Mouse (Mus musculus): ENCODE measurements around the gene Arhgap8. TPM values are rescaled to one million over a fixed set of nuclear protein-coding genes. Genes with fewer than 3 reads are reported as not detected.
A peak's percentile ranks its signal among the peaks of the same experiment; 100 is the strongest.

The Arhgap8 gene
- polyA plus RNA-seq, 1 experiment from 2014 or later = 3.2 TPM

GRCm38 (mm10) chr15:84684520-84684919, 35.3 kb upstream of the Arhgap8 start:
- WGBS = 85% methylated on average over 5 of the region's 5 CpGs
- peaks cover 12% of the 10 kb centered on the region for H3K36me3 ChIP-seq (ENCODE audit: control insufficient read depth, insufficient read depth, low read length)
- H3K27me3 ChIP-seq (ENCODE audit: control insufficient read depth, insufficient read depth, low read length) = no peaks in the 10 kb centered on the region
- no peak overlapping the region for H3K9ac ChIP-seq (ENCODE audit: low read length)
- no peaks in the 10 kb centered on the region for H3K9me3 ChIP-seq (ENCODE audit: control insufficient read depth, low read length)
- H3K4me1 ChIP-seq (ENCODE audit: control insufficient read depth in 2 of 2, insufficient read depth in 2 of 2, low read length in 2 of 2) = peaks cover 17 to 31% of the 10 kb centered on the region in 2 experiments
- no peak for ATAC-seq (ENCODE audit: insufficient number of reproducible peaks, insufficient read depth, low FRiP score, low read depth)
- H3K4me2 ChIP-seq (ENCODE audit: low read length) = no peak overlapping the region
- no peak overlapping the region for H3K27ac ChIP-seq (replicated peaks in 1 of 2; ENCODE audit: control insufficient read depth in 1 of 2, insufficient read depth in 1 of 2, low read depth in 2 of 2, low read length in 2 of 2)
- no peak overlapping the region for H3K4me3 ChIP-seq (ENCODE audit: control insufficient read depth in 1 of 2, insufficient read depth in 1 of 2, low read depth in 1 of 2, low read length in 2 of 2)

DNA sequence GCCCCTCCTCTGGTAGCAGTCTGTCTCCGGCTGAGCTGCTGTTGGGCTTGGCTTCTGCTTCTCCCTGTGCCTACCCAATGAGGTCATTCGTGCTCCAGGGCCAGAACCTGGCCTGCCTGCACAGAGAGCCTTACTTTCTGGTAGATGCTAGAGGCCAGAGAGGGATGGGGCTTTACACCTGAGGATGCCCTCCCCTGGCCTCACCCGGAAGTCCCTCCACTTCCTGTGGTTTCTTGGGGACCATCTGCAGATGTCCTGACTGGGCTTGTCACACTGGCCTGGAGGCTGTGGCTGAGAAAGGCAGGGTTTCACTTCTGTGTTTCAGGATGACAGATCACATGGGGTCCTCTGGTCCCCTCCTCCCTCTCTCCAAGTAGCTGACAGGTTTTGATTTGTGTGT, 34.4 kb upstream of the Arhgap8 start:
- no peak overlapping the region for H3K4me2 ChIP-seq (ENCODE audit: low read length)
- ATAC-seq (ENCODE audit: insufficient number of reproducible peaks, insufficient read depth, low FRiP score, low read depth) = no peak
- H3K4me1 ChIP-seq (ENCODE audit: control insufficient read depth in 2 of 2, insufficient read depth in 2 of 2, low read length in 2 of 2) = peaks cover 16 to 30% of the 10 kb centered on the region in 2 experiments
- no peak overlapping the region for H3K4me3 ChIP-seq (ENCODE audit: control insufficient read depth in 1 of 2, insufficient read depth in 1 of 2, low read depth in 1 of 2, low read length in 2 of 2)
- no peaks in the 10 kb centered on the region for H3K27me3 ChIP-seq (ENCODE audit: control insufficient read depth, insufficient read depth, low read length)
- WGBS = 40% methylated on average over 3 of the region's 3 CpGs
- no peaks in the 10 kb centered on the region for H3K9me3 ChIP-seq (ENCODE audit: control insufficient read depth, low read length)
- H3K9ac ChIP-seq (ENCODE audit: low read length) = no peak overlapping the region
- H3K27ac ChIP-seq (replicated peaks in 1 of 2; ENCODE audit: control insufficient read depth in 1 of 2, insufficient read depth in 1 of 2, low read depth in 2 of 2, low read length in 2 of 2) = no peak overlapping the region
- H3K36me3 ChIP-seq (ENCODE audit: control insufficient read depth, insufficient read depth, low read length) = peaks cover 21% of the 10 kb centered on the region

DNA sequence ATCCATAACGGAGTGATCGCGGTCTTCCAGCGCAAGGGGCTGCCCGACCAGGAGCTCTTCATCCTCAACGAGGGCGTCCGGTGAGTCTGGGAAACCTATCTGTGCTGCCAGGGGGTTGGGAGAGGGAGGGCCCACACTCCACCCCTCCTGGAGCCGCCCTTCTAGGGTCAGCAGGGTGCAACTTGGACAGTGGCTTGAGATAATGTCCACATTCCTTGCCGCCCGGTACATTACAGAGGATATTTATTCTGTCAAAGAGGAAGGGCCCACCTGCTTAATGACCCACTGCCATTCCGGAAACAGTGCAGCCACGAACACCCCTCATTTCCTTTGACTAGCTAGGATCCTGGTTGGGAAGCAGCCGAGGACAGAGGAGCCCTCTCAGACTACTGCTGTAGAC, 31.9 kb upstream of the Arhgap8 start:
- 57% methylated on average over 14 of the region's 14 CpGs for WGBS
- Histone ChIP-seq H3K27me3 (ENCODE audit: control insufficient read depth, insufficient read depth, low read length) (no peaks in the 10 kb centered on the region), H3K4me1 (ENCODE audit: control insufficient read depth in 2 of 2, insufficient read depth in 2 of 2, low read length in 2 of 2) (peaks cover 8 to 18% of the 10 kb centered on the region in 2 experiments; a peak in 3 of 4 replicates), H3K27ac (replicated peaks in 1 of 2; ENCODE audit: control insufficient read depth in 1 of 2, insufficient read depth in 1 of 2, low read depth in 2 of 2, low read length in 2 of 2) (0 out of 4 replicates have a peak overlapping the region, but pooled peaks of 1 of the 2 experiments have one; percentile 47), H3K9ac (ENCODE audit: low read length) (no peak overlapping the region), H3K4me3 (ENCODE audit: control insufficient read depth in 1 of 2, insufficient read depth in 1 of 2, low read depth in 1 of 2, low read length in 2 of 2) (no peak overlapping the region), H3K9me3 (ENCODE audit: control insufficient read depth, low read length) (no peaks in the 10 kb centered on the region), H3K4me2 (ENCODE audit: low read length) (no peak overlapping the region), H3K36me3 (ENCODE audit: control insufficient read depth, insufficient read depth, low read length) (peaks cover 37% of the 10 kb centered on the region)
- ATAC-seq (ENCODE audit: insufficient number of reproducible peaks, insufficient read depth, low FRiP score, low read depth) = peak; percentile 18

GRCm38 (mm10) chr15:84689356-84689755, 30.5 kb upstream of the Arhgap8 start:
- Histone ChIP-seq H3K36me3 (ENCODE audit: control insufficient read depth, insufficient read depth, low read length) (peaks cover 49% of the 10 kb centered on the region), H3K4me1 (ENCODE audit: control insufficient read depth in 2 of 2, insufficient read depth in 2 of 2, low read length in 2 of 2) (peaks cover 5 to 11% of the 10 kb centered on the region in 2 experiments; a peak in 3 of 4 replicates), H3K4me2 (ENCODE audit: low read length) (no peak overlapping the region), H3K4me3 (ENCODE audit: control insufficient read depth in 1 of 2, insufficient read depth in 1 of 2, low read depth in 1 of 2, low read length in 2 of 2) (no peak overlapping the region), H3K9me3 (ENCODE audit: control insufficient read depth, low read length) (no peaks in the 10 kb centered on the region), H3K27ac (replicated peaks in 1 of 2; ENCODE audit: control insufficient read depth in 1 of 2, insufficient read depth in 1 of 2, low read depth in 2 of 2, low read length in 2 of 2) (no peak overlapping the region), H3K9ac (ENCODE audit: low read length) (no peak overlapping the region), H3K27me3 (ENCODE audit: control insufficient read depth, insufficient read depth, low read length) (no peaks in the 10 kb centered on the region)
- ATAC-seq (ENCODE audit: insufficient number of reproducible peaks, insufficient read depth, low FRiP score, low read depth) = no peak
- 84% methylated on average over 6 of the region's 6 CpGs for WGBS

GRCm38 (mm10) chr15:84691513-84691912, 28.3 kb upstream of the Arhgap8 start:
- Histone ChIP-seq H3K4me2 (ENCODE audit: low read length) (no peak overlapping the region), H3K4me1 (ENCODE audit: control insufficient read depth in 2 of 2, insufficient read depth in 2 of 2, low read length in 2 of 2) (peaks cover 11 to 12% of the 10 kb centered on the region in 2 experiments), H3K9ac (ENCODE audit: low read length) (no peak overlapping the region), H3K27me3 (ENCODE audit: control insufficient read depth, insufficient read depth, low read length) (no peaks in the 10 kb centered on the region), H3K4me3 (ENCODE audit: control insufficient read depth in 1 of 2, insufficient read depth in 1 of 2, low read depth in 1 of 2, low read length in 2 of 2) (no peak overlapping the region), H3K27ac (replicated peaks in 1 of 2; ENCODE audit: control insufficient read depth in 1 of 2, insufficient read depth in 1 of 2, low read depth in 2 of 2, low read length in 2 of 2) (no peak overlapping the region), H3K9me3 (ENCODE audit: control insufficient read depth, low read length) (no peaks in the 10 kb centered on the region), H3K36me3 (ENCODE audit: control insufficient read depth, insufficient read depth, low read length) (peaks cover 54% of the 10 kb centered on the region)
- WGBS = 93% methylated on average over 6 of the region's 6 CpGs
- no peak for ATAC-seq (ENCODE audit: insufficient number of reproducible peaks, insufficient read depth, low FRiP score, low read depth)

DNA sequence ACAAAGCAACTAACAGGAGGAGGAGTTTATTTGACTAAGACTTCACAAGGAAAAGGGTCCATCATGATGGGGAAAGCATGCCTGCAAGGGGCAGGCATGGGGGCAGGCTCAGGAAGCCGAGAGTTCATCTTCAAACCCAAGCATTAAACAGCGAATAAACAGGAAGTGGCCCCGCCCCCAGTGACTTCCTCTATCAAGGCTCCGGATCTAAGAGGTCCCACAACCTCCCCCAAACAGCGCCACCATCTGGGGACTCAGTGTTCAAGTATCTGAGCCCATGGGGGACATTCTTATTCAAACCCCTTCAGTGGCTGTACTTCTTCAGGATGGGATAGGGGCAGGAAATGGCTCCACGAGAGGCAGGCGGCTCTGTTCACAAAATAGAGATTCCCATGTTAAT, 27.2 kb upstream of the Arhgap8 start:
- Histone ChIP-seq H3K36me3 (ENCODE audit: control insufficient read depth, insufficient read depth, low read length) (peaks cover 60% of the 10 kb centered on the region), H3K27ac (replicated peaks in 1 of 2; ENCODE audit: control insufficient read depth in 1 of 2, insufficient read depth in 1 of 2, low read depth in 2 of 2, low read length in 2 of 2) (no peak overlapping the region), H3K27me3 (ENCODE audit: control insufficient read depth, insufficient read depth, low read length) (no peaks in the 10 kb centered on the region), H3K4me3 (ENCODE audit: control insufficient read depth in 1 of 2, insufficient read depth in 1 of 2, low read depth in 1 of 2, low read length in 2 of 2) (no peak overlapping the region), H3K4me2 (ENCODE audit: low read length) (no peak overlapping the region), H3K4me1 (ENCODE audit: control insufficient read depth in 2 of 2, insufficient read depth in 2 of 2, low read length in 2 of 2) (peaks cover 14 to 15% of the 10 kb centered on the region in 2 experiments), H3K9me3 (ENCODE audit: control insufficient read depth, low read length) (no peaks in the 10 kb centered on the region), H3K9ac (ENCODE audit: low read length) (no peak overlapping the region)
- 79% methylated on average over 7 of the region's 7 CpGs for WGBS
- no peak for ATAC-seq (ENCODE audit: insufficient number of reproducible peaks, insufficient read depth, low FRiP score, low read depth)

- ATAC-seq (ENCODE audit: insufficient number of reproducible peaks, insufficient read depth, low FRiP score, low read depth) = no peak
- H3K4me1 ChIP-seq (ENCODE audit: control insufficient read depth in 2 of 2, insufficient read depth in 2 of 2, low read length in 2 of 2) = peaks cover 14 to 15% of the 10 kb centered on the region in 2 experiments
- no peak overlapping the region for H3K4me2 ChIP-seq (ENCODE audit: low read length)
- H3K36me3 ChIP-seq (ENCODE audit: control insufficient read depth, insufficient read depth, low read length) = peaks cover 34% of the 10 kb centered on the region
- peak overlapping the region; percentile 34; the same call in 1 of the 2 replicates for H3K9ac ChIP-seq (ENCODE audit: low read length)
- 65% methylated on average over 4 of the region's 4 CpGs for WGBS
- H3K4me3 ChIP-seq (ENCODE audit: control insufficient read depth in 1 of 2, insufficient read depth in 1 of 2, low read depth in 1 of 2, low read length in 2 of 2) = no peak overlapping the region
- no peaks in the 10 kb centered on the region for H3K27me3 ChIP-seq (ENCODE audit: control insufficient read depth, insufficient read depth, low read length)
- H3K9me3 ChIP-seq (ENCODE audit: control insufficient read depth, low read length) = no peaks in the 10 kb centered on the region
- H3K27ac ChIP-seq (replicated peaks in 1 of 2; ENCODE audit: control insufficient read depth in 1 of 2, insufficient read depth in 1 of 2, low read depth in 2 of 2, low read length in 2 of 2) = no peak overlapping the region
Observed at GRCm38 (mm10) chr15:84696021-84696420, 23.8 kb upstream of the Arhgap8 start.

DNA sequence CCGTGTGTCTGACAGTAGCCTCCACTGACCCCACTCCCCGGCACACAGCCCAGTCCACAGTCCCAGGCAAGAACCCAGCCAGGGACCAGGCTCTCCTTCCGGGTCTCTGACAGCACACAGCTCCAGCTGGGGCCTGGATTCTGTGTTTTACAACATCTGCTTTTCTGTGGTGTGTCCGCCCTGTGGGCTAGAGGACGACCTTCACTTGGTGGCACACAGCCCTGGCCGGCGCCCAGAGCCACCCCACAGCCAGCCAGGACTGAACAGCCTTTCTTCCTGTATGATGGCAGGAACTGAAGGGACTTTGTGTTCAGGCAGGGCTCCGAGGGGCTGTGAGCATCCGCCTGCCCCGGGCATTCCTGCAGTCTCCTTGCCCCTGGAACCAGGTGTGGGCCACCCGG, 22.2 kb upstream of the Arhgap8 start:
- H3K4me1 ChIP-seq (ENCODE audit: control insufficient read depth in 2 of 2, insufficient read depth in 2 of 2, low read length in 2 of 2) = peaks cover 14 to 18% of the 10 kb centered on the region in 2 experiments
- ATAC-seq (ENCODE audit: insufficient number of reproducible peaks, insufficient read depth, low FRiP score, low read depth) = no peak
- 67% methylated on average over 11 of the region's 11 CpGs for WGBS
- H3K9me3 ChIP-seq (ENCODE audit: control insufficient read depth, low read length) = no peaks in the 10 kb centered on the region
- peak overlapping the region; percentile 8; the same call in 1 of the 2 replicates for H3K9ac ChIP-seq (ENCODE audit: low read length)
- H3K36me3 ChIP-seq (ENCODE audit: control insufficient read depth, insufficient read depth, low read length) = peaks cover 34% of the 10 kb centered on the region
- no peak overlapping the region for H3K4me3 ChIP-seq (ENCODE audit: control insufficient read depth in 1 of 2, insufficient read depth in 1 of 2, low read depth in 1 of 2, low read length in 2 of 2)
- H3K4me2 ChIP-seq (ENCODE audit: low read length) = no peak overlapping the region
- H3K27ac ChIP-seq (replicated peaks in 1 of 2; ENCODE audit: control insufficient read depth in 1 of 2, insufficient read depth in 1 of 2, low read depth in 2 of 2, low read length in 2 of 2) = 0 out of 4 replicates have a peak overlapping the region, but pooled peaks of 1 of the 2 experiments have one; percentile 6
- H3K27me3 ChIP-seq (ENCODE audit: control insufficient read depth, insufficient read depth, low read length) = no peaks in the 10 kb centered on the region
